Comparison of ENCODE assay signal across 8 mouse cellular contexts in genomic region chr4:95193028-95193427, GRCm38 (mm10).
DNase-seq lines count a peak whose midpoint lies in the region; ATAC-seq lines count a peak whose summit lies in the region.

No protein-coding gene starts in this region.

- H3K4me1 ChIP-seq in heart, embryonic 11.5 days (ENCODE audit: control insufficient read depth, insufficient read depth, low read length) = peaks cover 18% of the 10 kb centered on the region
- no peaks in the 10 kb centered on the region for H3K4me1 ChIP-seq in midbrain, embryonic 11.5 days (ENCODE audit: control insufficient read depth, insufficient read depth, low read length)

- H3K9me3 ChIP-seq in heart, embryonic 11.5 days (replicated peaks; ENCODE audit: control insufficient read depth, low read length) = no peaks in the 10 kb centered on the region
- no peaks in the 10 kb centered on the region for H3K9me3 ChIP-seq in midbrain, embryonic 11.5 days (ENCODE audit: control insufficient read depth, low read length)

- no peak overlapping the region for H3K9ac ChIP-seq in heart, embryonic 11.5 days (ENCODE audit: low read depth, low read length)
- no peak overlapping the region for H3K9ac ChIP-seq in midbrain, embryonic 11.5 days (ENCODE audit: low read length)

- H3K27me3 ChIP-seq in heart, embryonic 11.5 days (ENCODE audit: control insufficient read depth, insufficient read depth, low read length) = no peaks in the 10 kb centered on the region
- no peaks in the 10 kb centered on the region for H3K27me3 ChIP-seq in midbrain, embryonic 11.5 days (ENCODE audit: control insufficient read depth, insufficient read depth, low read length)

- peak overlapping the region; percentile 50 for H3K27ac ChIP-seq in heart, embryonic 11.5 days (ENCODE audit: low read depth, low read length)
- H3K27ac ChIP-seq in midbrain, embryonic 11.5 days (ENCODE audit: low read depth, low read length) = no peak overlapping the region

- H3K36me3 ChIP-seq in heart, embryonic 11.5 days (ENCODE audit: control insufficient read depth, insufficient read depth, low read length) = no peaks in the 10 kb centered on the region
- no peaks in the 10 kb centered on the region for H3K36me3 ChIP-seq in midbrain, embryonic 11.5 days (ENCODE audit: control insufficient read depth, insufficient read depth, low read length)

- peak; percentile 84 for ATAC-seq in heart, embryonic 11.5 days (replicated peaks; ENCODE audit: insufficient number of reproducible peaks, low FRiP score, low TSS enrichment)
- no peak for ATAC-seq in midbrain, embryonic 11.5 days (ENCODE audit: low FRiP score)

- H3K4me2 ChIP-seq in heart, embryonic 11.5 days = 0 out of 2 replicates have a peak overlapping the region, but pooled peaks have one; percentile 12
- no peak overlapping the region for H3K4me2 ChIP-seq in midbrain, embryonic 11.5 days

- DNase-seq in urinary bladder, adult 18-20 months (ENCODE audit: low spot score in 2 of 2) = peak; percentile 28 to 57
- DNase-seq in urinary bladder, adult 2 months (ENCODE audit: low spot score) = no peak
- peak; percentile 83 for DNase-seq in large intestine, adult 2 months (ENCODE audit: low read depth, low spot score)
- DNase-seq in monocyte, adult 2 months (ENCODE audit: low read depth in 1 of 2, low spot score in 2 of 2) = peak; percentile 55 to 82
- DNase-seq in midbrain, embryonic 11.5 days (ENCODE audit: low spot score, missing footprints) = no peak
- no peak for DNase-seq in cerebellum, adult 18-20 months
- DNase-seq in cerebellum, adult 8-10 months = no peak

- no peak overlapping the region for H3K4me3 ChIP-seq in heart, embryonic 11.5 days (ENCODE audit: low read depth, low read length)
- H3K4me3 ChIP-seq in midbrain, embryonic 11.5 days (ENCODE audit: low read depth, low read length) = no peak overlapping the region

- 39% methylated on average over 4 of the region's 4 CpGs for WGBS in heart, embryonic 11.5 days (ENCODE audit: insufficient replicate concordance)
- WGBS in large intestine, adult 2 months = 7% methylated on average over 4 of the region's 4 CpGs
- 70% methylated on average over 4 of the region's 4 CpGs for WGBS in midbrain, embryonic 11.5 days

Comparison
In these comparisons a context has a peak if more than half of its experiments do, and no peak if none do; other contexts are left out.
1. DNase-seq: peak in urinary bladder, adult 18-20 months (2 of 2), large intestine, adult 2 months (single experiment) and monocyte, adult 2 months (2 of 2); none in urinary bladder, adult 2 months (single experiment), midbrain, embryonic 11.5 days (single experiment), cerebellum, adult 18-20 months (0 of 2) and cerebellum, adult 8-10 months (single experiment).